Mouse (Mus musculus): Measurements from ENCODE around the gene Orm1. TPM values are rescaled to one million over a fixed set of nuclear protein-coding genes. Genes with fewer than 3 reads are reported as not detected.

Gene Orm1
- polyA plus RNA-seq (2014; fragmentation: Nextera tagmentation; extraction: Ambion mirVana): not detected in 2 replicates

DNA sequence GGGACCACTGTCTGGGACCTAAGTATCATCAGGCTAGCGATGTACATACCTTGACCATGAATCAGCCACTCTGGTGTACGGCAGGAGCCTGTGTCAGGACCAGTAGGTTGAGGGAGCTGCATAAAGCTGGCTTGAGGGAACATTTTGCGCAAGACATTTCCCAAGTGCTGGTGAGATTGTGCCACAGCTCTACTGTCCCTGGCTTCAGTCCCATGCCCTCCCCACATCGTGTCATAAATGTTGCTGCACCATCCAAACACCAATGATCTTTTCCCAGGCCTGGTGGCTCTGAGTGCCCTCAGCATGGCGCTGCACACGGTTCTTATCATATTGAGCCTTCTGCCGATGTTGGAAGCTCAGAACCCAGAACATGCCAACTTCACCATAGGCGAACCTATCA is at the start of gene Orm1:
Orm1 (plus strand) TSS at position 266 of the 400 bp plus-strand sequence.
- H3K27me3 ChIP-seq (ENCODE audit: control insufficient read depth, insufficient read depth, low read length): no peaks in the 10 kb centered on the region
- ATAC-seq (ENCODE audit: insufficient number of reproducible peaks, low FRiP score, low TSS enrichment, low read depth) (no peak), DNase-seq (ENCODE audit: low spot score) (no peak)
- no peaks in the 10 kb centered on the region for H3K4me1 ChIP-seq (ENCODE audit: control insufficient read depth, insufficient read depth, low read length)
- 85% methylated on average over 8 of the region's 8 CpGs for WGBS
- H3K4me2 ChIP-seq (ENCODE audit: low read depth, severe bottlenecking): no peak within 1 kb of the TSS
- H3K27ac ChIP-seq (replicated peaks; ENCODE audit: low read depth, low read length): no peak within 1 kb of the TSS
- no peaks in the 10 kb centered on the region for H3K9me3 ChIP-seq (ENCODE audit: control insufficient read depth, low read length)
- no peak within 1 kb of the TSS for H3K4me3 ChIP-seq (ENCODE audit: low read depth, low read length)
- H3K36me3 ChIP-seq (ENCODE audit: control insufficient read depth, insufficient read depth, low read length): no peaks in the 10 kb centered on the region
- no peak within 1 kb of the TSS for H3K9ac ChIP-seq (ENCODE audit: low read length)

GRCm38 (mm10) chr4:63295641-63296040 is 48.7 kb upstream of the Orm1 start:
- no peak overlapping the region for H3K9ac ChIP-seq (ENCODE audit: low read length)
- no peak overlapping the region for H3K4me3 ChIP-seq (ENCODE audit: low read depth, low read length)
- no peaks in the 10 kb centered on the region for H3K9me3 ChIP-seq (ENCODE audit: control insufficient read depth, low read length)
- H3K4me1 ChIP-seq (ENCODE audit: control insufficient read depth, insufficient read depth, low read length): 0 out of 2 replicates have a peak, but pooled peaks cover 5% of the 10 kb centered on the region
- no peak overlapping the region for H3K27ac ChIP-seq (replicated peaks; ENCODE audit: low read depth, low read length)
- no peak for DNase-seq (ENCODE audit: low spot score)
- peaks cover 8% of the 10 kb centered on the region for H3K36me3 ChIP-seq (ENCODE audit: control insufficient read depth, insufficient read depth, low read length)
- 76% methylated on average over 1 of the region's 1 CpGs for WGBS
- H3K4me2 ChIP-seq (ENCODE audit: low read depth, severe bottlenecking): no peak overlapping the region
- no peaks in the 10 kb centered on the region for H3K27me3 ChIP-seq (ENCODE audit: control insufficient read depth, insufficient read depth, low read length)
- no peak for ATAC-seq (ENCODE audit: insufficient number of reproducible peaks, low FRiP score, low TSS enrichment, low read depth)

DNA sequence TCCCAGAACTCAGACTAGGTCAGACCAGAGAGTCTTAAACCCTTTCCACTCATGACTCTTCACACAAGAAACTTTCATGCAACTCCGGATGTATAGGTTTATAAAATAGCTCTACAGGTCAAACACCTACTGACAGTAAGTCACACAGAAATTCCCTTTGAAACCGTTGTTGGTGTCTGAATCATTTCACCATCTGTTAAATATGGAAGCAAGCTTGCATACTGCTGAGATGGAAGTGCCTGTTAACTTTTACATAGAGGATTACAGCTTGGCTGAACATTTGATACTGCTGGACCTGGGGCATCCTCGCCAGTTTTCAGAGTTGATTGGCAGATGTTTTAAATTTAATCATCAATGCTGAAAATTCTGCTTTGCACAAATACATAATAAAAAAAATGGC is 48.1 kb upstream of the Orm1 start:
- WGBS: 79% methylated on average over 3 of the region's 3 CpGs
- Histone ChIP-seq H3K36me3 (ENCODE audit: control insufficient read depth, insufficient read depth, low read length) (peaks cover 8% of the 10 kb centered on the region), H3K27ac (replicated peaks; ENCODE audit: low read depth, low read length) (no peak overlapping the region), H3K4me3 (ENCODE audit: low read depth, low read length) (no peak overlapping the region), H3K4me2 (ENCODE audit: low read depth, severe bottlenecking) (no peak overlapping the region), H3K9ac (ENCODE audit: low read length) (no peak overlapping the region), H3K4me1 (ENCODE audit: control insufficient read depth, insufficient read depth, low read length) (no peaks in the 10 kb centered on the region), H3K27me3 (ENCODE audit: control insufficient read depth, insufficient read depth, low read length) (no peaks in the 10 kb centered on the region), H3K9me3 (ENCODE audit: control insufficient read depth, low read length) (no peaks in the 10 kb centered on the region)
- no peak for ATAC-seq (ENCODE audit: insufficient number of reproducible peaks, low FRiP score, low TSS enrichment, low read depth)
- no peak for DNase-seq (ENCODE audit: low spot score)

GRCm38 (mm10) chr4:63296876-63297275 is 47.5 kb upstream of the Orm1 start:
- Histone ChIP-seq H3K9ac (ENCODE audit: low read length) (no peak overlapping the region), H3K4me2 (ENCODE audit: low read depth, severe bottlenecking) (no peak overlapping the region), H3K36me3 (ENCODE audit: control insufficient read depth, insufficient read depth, low read length) (peaks cover 8% of the 10 kb centered on the region), H3K27ac (replicated peaks; ENCODE audit: low read depth, low read length) (no peak overlapping the region), H3K4me1 (ENCODE audit: control insufficient read depth, insufficient read depth, low read length) (no peaks in the 10 kb centered on the region), H3K27me3 (ENCODE audit: control insufficient read depth, insufficient read depth, low read length) (no peaks in the 10 kb centered on the region), H3K4me3 (ENCODE audit: low read depth, low read length) (no peak overlapping the region), H3K9me3 (ENCODE audit: control insufficient read depth, low read length) (no peaks in the 10 kb centered on the region)
- 86% methylated on average over 8 of the region's 8 CpGs for WGBS
- ATAC-seq (ENCODE audit: insufficient number of reproducible peaks, low FRiP score, low TSS enrichment, low read depth): no peak
- no peak for DNase-seq (ENCODE audit: low spot score)

- ATAC-seq (ENCODE audit: insufficient number of reproducible peaks, low FRiP score, low TSS enrichment, low read depth) (no peak), DNase-seq (ENCODE audit: low spot score) (no peak)
- Histone ChIP-seq H3K36me3 (ENCODE audit: control insufficient read depth, insufficient read depth, low read length) (peaks cover 6% of the 10 kb centered on the region), H3K27ac (replicated peaks; ENCODE audit: low read depth, low read length) (no peak overlapping the region), H3K9me3 (ENCODE audit: control insufficient read depth, low read length) (no peaks in the 10 kb centered on the region), H3K4me1 (ENCODE audit: control insufficient read depth, insufficient read depth, low read length) (no peaks in the 10 kb centered on the region), H3K27me3 (ENCODE audit: control insufficient read depth, insufficient read depth, low read length) (no peaks in the 10 kb centered on the region), H3K4me3 (ENCODE audit: low read depth, low read length) (no peak overlapping the region), H3K4me2 (ENCODE audit: low read depth, severe bottlenecking) (no peak overlapping the region), H3K9ac (ENCODE audit: low read length) (no peak overlapping the region)
- 91% methylated on average over 8 of the region's 8 CpGs for WGBS
Observed at GRCm38 (mm10) chr4:63298191-63298590, 46.2 kb upstream of the Orm1 start.

- no peak for ATAC-seq (ENCODE audit: insufficient number of reproducible peaks, low FRiP score, low TSS enrichment, low read depth)
Observed at GRCm38 (mm10) chr4:63302641-63303040, 41.7 kb upstream of the Orm1 start.

DNA sequence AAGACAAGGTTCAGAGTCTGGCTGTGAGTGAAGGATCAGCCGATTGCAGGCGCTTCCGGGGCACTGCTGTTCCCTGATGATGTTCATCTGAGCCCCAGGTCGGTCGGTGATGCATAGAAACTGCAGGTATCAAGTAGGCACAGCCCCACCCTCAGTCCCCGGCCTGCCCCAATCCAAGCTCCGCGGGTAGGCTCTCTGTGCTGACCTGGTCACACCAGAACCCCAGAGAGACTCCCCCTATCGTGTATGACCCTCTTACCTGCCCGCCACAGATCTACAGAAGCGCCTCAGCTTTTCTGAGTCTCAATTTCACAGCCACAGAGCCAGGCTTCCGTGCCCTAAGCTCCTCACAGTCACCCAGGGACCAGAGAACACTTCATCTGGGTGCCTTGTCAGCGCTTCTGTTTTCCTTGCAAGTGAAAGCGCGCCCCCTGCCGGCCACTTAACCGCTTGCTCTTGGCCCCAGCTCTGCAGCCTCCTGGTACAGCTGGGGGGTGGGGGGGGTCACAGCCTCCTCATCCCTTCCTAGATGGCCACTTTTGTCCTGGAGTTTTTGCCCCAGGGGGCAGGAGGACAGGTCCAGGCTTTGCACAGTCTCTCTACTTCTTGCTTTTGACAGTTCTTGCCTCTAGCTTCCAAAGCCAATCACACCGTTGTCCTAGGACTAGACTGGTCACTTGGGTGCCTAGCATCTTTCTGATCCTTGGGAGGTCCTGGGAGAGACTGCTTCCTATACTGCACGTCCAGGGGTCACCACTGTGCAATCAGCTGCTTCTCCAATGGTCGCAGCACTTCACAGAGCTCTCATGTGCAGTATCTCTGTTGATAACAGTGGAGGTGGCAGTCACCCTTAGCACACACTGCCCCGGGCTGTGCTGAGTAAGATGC is 36.9 kb upstream of the Orm1 start:
- ATAC-seq (ENCODE audit: insufficient number of reproducible peaks, low FRiP score, low TSS enrichment, low read depth) (0 out of 2 replicates have a peak, but pooled peaks have one; percentile 32), DNase-seq (ENCODE audit: low spot score) (peak; percentile 93)
- H3K27me3 ChIP-seq (ENCODE audit: control insufficient read depth, insufficient read depth, low read length): no peaks in the 10 kb centered on the region
- no peak overlapping the region for H3K9ac ChIP-seq (ENCODE audit: low read length)
- H3K27ac ChIP-seq (replicated peaks; ENCODE audit: low read depth, low read length): no peak overlapping the region
- no peak overlapping the region for H3K4me3 ChIP-seq (ENCODE audit: low read depth, low read length)
- no peaks in the 10 kb centered on the region for H3K9me3 ChIP-seq (ENCODE audit: control insufficient read depth, low read length)
- no peaks in the 10 kb centered on the region for H3K4me1 ChIP-seq (ENCODE audit: control insufficient read depth, insufficient read depth, low read length)
- no peak overlapping the region for H3K4me2 ChIP-seq (ENCODE audit: low read depth, severe bottlenecking)
- WGBS: 31% methylated on average over 21 of the region's 21 CpGs
- H3K36me3 ChIP-seq (ENCODE audit: control insufficient read depth, insufficient read depth, low read length): no peaks in the 10 kb centered on the region; the same call in 1 of the 2 replicates

More at GRCm38 (mm10) chr4:63302641-63303040, 41.7 kb upstream of the Orm1 start:
- no peaks in the 10 kb centered on the region for H3K27me3 ChIP-seq (ENCODE audit: control insufficient read depth, insufficient read depth, low read length)
- DNase-seq (ENCODE audit: low spot score): no peak
- H3K9me3 ChIP-seq (ENCODE audit: control insufficient read depth, low read length): no peaks in the 10 kb centered on the region
- no peaks in the 10 kb centered on the region for H3K4me1 ChIP-seq (ENCODE audit: control insufficient read depth, insufficient read depth, low read length)
- no peak overlapping the region for H3K4me2 ChIP-seq (ENCODE audit: low read depth, severe bottlenecking)
- H3K27ac ChIP-seq (replicated peaks; ENCODE audit: low read depth, low read length): no peak overlapping the region
- no peak overlapping the region for H3K4me3 ChIP-seq (ENCODE audit: low read depth, low read length)
- 59% methylated on average over 4 of the region's 4 CpGs for WGBS
- peaks cover 2% of the 10 kb centered on the region; the same call in 1 of the 2 replicates for H3K36me3 ChIP-seq (ENCODE audit: control insufficient read depth, insufficient read depth, low read length)
- H3K9ac ChIP-seq (ENCODE audit: low read length): no peak overlapping the region

GRCm38 (mm10) chr4:63308316-63308715 is 36.0 kb upstream of the Orm1 start:
- DNase-seq (ENCODE audit: low spot score) (no peak), ATAC-seq (ENCODE audit: insufficient number of reproducible peaks, low FRiP score, low TSS enrichment, low read depth) (no peak)
- H3K27ac ChIP-seq (replicated peaks; ENCODE audit: low read depth, low read length): no peak overlapping the region
- H3K9me3 ChIP-seq (ENCODE audit: control insufficient read depth, low read length): no peaks in the 10 kb centered on the region
- H3K4me3 ChIP-seq (ENCODE audit: low read depth, low read length): no peak overlapping the region
- no peak overlapping the region for H3K4me2 ChIP-seq (ENCODE audit: low read depth, severe bottlenecking)
- no peaks in the 10 kb centered on the region for H3K4me1 ChIP-seq (ENCODE audit: control insufficient read depth, insufficient read depth, low read length)
- H3K36me3 ChIP-seq (ENCODE audit: control insufficient read depth, insufficient read depth, low read length): no peaks in the 10 kb centered on the region; the same call in 1 of the 2 replicates
- H3K27me3 ChIP-seq (ENCODE audit: control insufficient read depth, insufficient read depth, low read length): no peaks in the 10 kb centered on the region
- H3K9ac ChIP-seq (ENCODE audit: low read length): no peak overlapping the region
- WGBS: 77% methylated on average over 3 of the region's 3 CpGs

Measured in limb, embryonic 11.5 days (tissue).